Mouse (Mus musculus) forebrain, embryonic 13.5 days (tissue): ENCODE results near the gene Tapt1. TPM values are rescaled to one million over a fixed set of nuclear protein-coding genes. Genes with fewer than 3 reads are reported as not detected.

ENCODE experiments used
- ATAC-seq: fragments of 200-750 bp; cut with Nextera tagmentation; 2 replicates; pipeline ENCODE4 v1.8.0; 2017
- H3K27ac ChIP-seq: fragments of 300-500 bp; sonication (generic); 2 replicates; pipeline ENCODE4 v1.5.1; 2015; ENCODE audit warnings: inconsistent platforms, mild to moderate bottlenecking, moderate library complexity
- H3K27me3 ChIP-seq: fragments of 300-500 bp; sonication (generic); 2 replicates; pipeline ENCODE4 v1.6.1; 2015; ENCODE audit warnings: mild to moderate bottlenecking, inconsistent platforms
- H3K36me3 ChIP-seq: fragments of 300-500 bp; sonication (generic); 2 replicates; pipeline ENCODE4 v1.6.1; 2015; ENCODE audit warnings: mild to moderate bottlenecking, inconsistent platforms; ENCODE audit not compliant: poor library complexity, severe bottlenecking
- H3K4me1 ChIP-seq: fragments of 300-500 bp; sonication (generic); 2 replicates; pipeline ENCODE4 v1.6.1; 2015; ENCODE audit warnings: inconsistent platforms
- H3K4me2 ChIP-seq: fragments of 300-500 bp; sonication (generic); 2 replicates; pipeline ENCODE4 v1.6.1; 2015; ENCODE audit warnings: inconsistent platforms, mild to moderate bottlenecking, moderate library complexity
- H3K4me3 ChIP-seq: fragments of 300-500 bp; sonication (generic); 2 replicates; pipeline ENCODE4 v1.5.1; 2015; ENCODE audit warnings: mild to moderate bottlenecking, inconsistent platforms
- H3K9ac ChIP-seq: fragments of 300-500 bp; sonication (generic); 2 replicates; pipeline ENCODE4 v1.6.1; 2015; ENCODE audit warnings: mild to moderate bottlenecking, inconsistent platforms
- H3K9me3 ChIP-seq: fragments of 300-500 bp; sonication (generic); replicated peaks from 2 replicates; pipeline ENCODE4 v1.6.1; 2016; ENCODE audit warnings: inconsistent platforms
- WGBS: fragments of 180-500 bp; shearing (Covaris S2); methylation state at CpG from one replicate; pipeline ENCODE4 v1.1.7; 2015; 5-methylcytosine and 5-hydroxymethylcytosine counted together
- polyA plus RNA-seq: library from polyadenylated mRNA; unstranded; fragments of >200 nt; fragmentation: Nextera tagmentation; extraction: Ambion mirVana; gene quantifications from 2 replicates; pipeline ENCODE4 v1.2.1, GENCODE M21; 2015

The Tapt1 gene
- polyA plus RNA-seq, 1 experiment from 2014 or later = 23.8 TPM

DNA sequence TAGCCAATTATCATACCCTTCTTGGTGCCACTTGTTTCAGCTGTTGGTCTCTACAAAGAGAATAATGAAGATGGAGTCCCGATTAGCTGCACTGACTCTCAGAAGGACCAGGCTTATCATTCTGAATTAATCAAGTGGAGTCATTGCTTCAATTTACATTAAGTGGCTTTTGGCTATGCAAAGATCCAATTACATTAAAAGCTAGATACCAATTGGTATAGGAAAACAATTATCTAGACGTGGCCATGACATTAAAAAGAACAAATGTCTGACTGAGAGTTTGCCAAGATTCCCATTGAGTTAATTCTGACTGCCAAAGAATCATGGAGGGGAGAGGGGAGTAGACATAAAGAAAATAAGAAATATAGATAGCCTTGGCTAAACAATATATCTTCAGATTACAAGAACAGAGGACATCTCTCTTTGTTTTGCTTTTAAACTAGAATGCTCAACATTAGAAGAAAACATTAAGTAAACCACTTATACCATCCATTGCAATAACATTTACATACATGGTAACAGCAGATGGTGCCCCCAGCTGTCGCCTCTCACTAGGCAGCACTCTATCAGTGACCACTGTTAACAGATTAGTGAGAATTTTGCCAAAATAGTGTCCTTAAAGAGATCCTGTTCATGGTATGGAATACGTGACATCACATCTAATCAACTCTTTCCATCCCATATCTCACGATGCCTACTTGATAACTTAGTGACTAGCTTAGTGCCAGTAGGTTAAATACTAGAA is 24.0 kb upstream of the Tapt1 start:
- H3K9me3 ChIP-seq = no peaks in the 10 kb centered on the region
- H3K4me1 ChIP-seq = peaks cover 4% of the 10 kb centered on the region; the same call in 1 of the 2 replicates
- H3K4me2 ChIP-seq = no peak overlapping the region
- peak; percentile 79; the same call in 1 of the 2 replicates for ATAC-seq
- no peaks in the 10 kb centered on the region for H3K27me3 ChIP-seq
- peak overlapping the region; percentile 12; the same call in 1 of the 2 replicates for H3K27ac ChIP-seq
- WGBS = 59% methylated on average over 5 of the region's 5 CpGs
- H3K9ac ChIP-seq = no peak overlapping the region
- no peaks in the 10 kb centered on the region for H3K36me3 ChIP-seq
- no peak overlapping the region for H3K4me3 ChIP-seq

DNA sequence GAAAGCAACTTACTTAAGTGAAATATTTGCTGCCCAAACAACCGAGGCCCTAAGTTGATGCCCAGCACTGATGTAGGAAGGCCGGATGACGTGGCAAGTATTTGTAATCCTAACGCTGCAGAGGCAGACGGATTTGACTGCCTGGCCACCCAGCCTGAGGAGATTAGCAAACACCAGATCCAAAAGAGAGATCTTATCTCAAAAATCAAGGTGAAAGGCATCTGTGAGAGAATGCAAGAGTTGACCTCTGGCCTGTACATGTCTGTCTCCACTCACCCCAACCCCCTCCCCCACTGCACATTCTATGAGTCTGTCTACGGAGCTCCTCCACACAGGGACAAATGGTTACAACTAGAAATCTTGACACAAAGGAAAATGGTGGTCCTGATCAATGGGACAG is 22.9 kb upstream of the Tapt1 start:
- H3K36me3 ChIP-seq = no peaks in the 10 kb centered on the region
- WGBS = 83% methylated on average over 6 of the region's 6 CpGs
- H3K27me3 ChIP-seq = no peaks in the 10 kb centered on the region
- H3K4me1 ChIP-seq = peaks cover 9% of the 10 kb centered on the region; the same call in 1 of the 2 replicates
- no peak overlapping the region for H3K4me2 ChIP-seq
- H3K9me3 ChIP-seq = no peaks in the 10 kb centered on the region
- H3K4me3 ChIP-seq = no peak overlapping the region
- no peak overlapping the region for H3K9ac ChIP-seq
- no peak overlapping the region for H3K27ac ChIP-seq
- no peak for ATAC-seq

GRCm38 (mm10) chr5:44246493-44247217 is 20.2 kb upstream of the Tapt1 start:
- Histone ChIP-seq H3K36me3 (no peaks in the 10 kb centered on the region), H3K4me3 (no peak overlapping the region), H3K9ac (no peak overlapping the region), H3K27ac (no peak overlapping the region), H3K9me3 (no peaks in the 10 kb centered on the region), H3K4me2 (no peak overlapping the region), H3K4me1 (peaks cover 11% of the 10 kb centered on the region; the same call in 1 of the 2 replicates), H3K27me3 (no peaks in the 10 kb centered on the region)
- 29% methylated on average over 11 of the region's 11 CpGs for WGBS
- no peak for ATAC-seq

DNA sequence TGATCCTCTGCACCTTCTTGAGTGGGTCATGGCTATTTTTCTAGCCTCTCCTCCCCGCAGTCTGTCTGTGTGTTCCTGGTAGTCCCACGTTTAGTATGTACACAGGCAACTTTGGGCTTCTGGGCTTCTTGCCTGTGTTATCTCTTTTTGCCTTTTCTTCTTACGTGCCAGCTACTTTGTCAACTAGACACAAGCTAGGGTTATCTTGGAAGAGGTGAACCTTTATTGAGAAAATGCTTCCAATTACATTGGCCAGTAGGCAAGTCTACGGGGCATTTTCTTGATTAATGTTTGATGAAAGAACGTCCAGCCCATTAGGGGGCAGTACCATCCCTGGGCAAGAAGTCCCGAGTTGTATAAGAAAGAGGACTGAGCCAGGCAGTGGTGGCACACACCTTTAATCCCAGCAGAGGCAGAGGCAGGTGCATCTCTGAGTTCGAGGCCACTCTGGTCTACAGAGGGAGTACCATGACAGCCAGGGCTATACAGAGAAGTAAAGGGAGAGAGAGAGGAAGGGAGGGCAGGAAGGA is 18.5 kb upstream of the Tapt1 start:
- Histone ChIP-seq H3K36me3 (no peaks in the 10 kb centered on the region), H3K4me1 (peaks cover 9% of the 10 kb centered on the region; the same call in 1 of the 2 replicates), H3K9me3 (no peaks in the 10 kb centered on the region), H3K27ac (no peak overlapping the region), H3K9ac (no peak overlapping the region), H3K4me3 (no peak overlapping the region), H3K4me2 (no peak overlapping the region), H3K27me3 (no peaks in the 10 kb centered on the region)
- 73% methylated on average over 7 of the region's 7 CpGs for WGBS
- ATAC-seq = no peak

GRCm38 (mm10) chr5:44242828-44243227 is 16.4 kb upstream of the Tapt1 start:
- 90% methylated on average over 4 of the region's 4 CpGs for WGBS
- no peaks in the 10 kb centered on the region for H3K9me3 ChIP-seq
- no peaks in the 10 kb centered on the region for H3K27me3 ChIP-seq
- no peak overlapping the region for H3K4me2 ChIP-seq
- no peak overlapping the region for H3K9ac ChIP-seq
- no peaks in the 10 kb centered on the region for H3K36me3 ChIP-seq
- H3K4me3 ChIP-seq = no peak overlapping the region
- peaks cover 6% of the 10 kb centered on the region; the same call in 1 of the 2 replicates for H3K4me1 ChIP-seq
- H3K27ac ChIP-seq = no peak overlapping the region
- no peak for ATAC-seq

- no peak for ATAC-seq
- H3K4me1 ChIP-seq = peaks cover 6% of the 10 kb centered on the region; the same call in 1 of the 2 replicates
- no peak overlapping the region for H3K9ac ChIP-seq
- H3K27ac ChIP-seq = no peak overlapping the region
- 95% methylated on average over 1 of the region's 1 CpGs for WGBS
- no peak overlapping the region for H3K4me2 ChIP-seq
- H3K9me3 ChIP-seq = no peaks in the 10 kb centered on the region
- no peak overlapping the region for H3K4me3 ChIP-seq
- no peaks in the 10 kb centered on the region for H3K27me3 ChIP-seq
- no peaks in the 10 kb centered on the region for H3K36me3 ChIP-seq
Measured at GRCm38 (mm10) chr5:44241726-44242125, 15.3 kb upstream of the Tapt1 start.

GRCm38 (mm10) chr5:44239187-44240136 is 13.0 kb upstream of the Tapt1 start:
- Histone ChIP-seq H3K4me3 (no peak overlapping the region), H3K4me1 (peaks cover 4% of the 10 kb centered on the region), H3K27me3 (no peaks in the 10 kb centered on the region), H3K27ac (no peak overlapping the region), H3K9ac (no peak overlapping the region), H3K9me3 (no peaks in the 10 kb centered on the region), H3K36me3 (no peaks in the 10 kb centered on the region), H3K4me2 (no peak overlapping the region)
- ATAC-seq = no peak
- 69% methylated on average over 7 of the region's 7 CpGs for whole genome bisulfite sequencing

- Histone ChIP-seq H3K27me3 (no peaks in the 10 kb centered on the region), H3K9ac (no peak overlapping the region), H3K27ac (no peak overlapping the region), H3K36me3 (no peaks in the 10 kb centered on the region), H3K9me3 (no peaks in the 10 kb centered on the region), H3K4me1 (peaks cover 10% of the 10 kb centered on the region), H3K4me2 (no peak overlapping the region), H3K4me3 (no peak overlapping the region)
- WGBS = 92% methylated on average over 7 of the region's 7 CpGs
- ATAC-seq = no peak
Measured at GRCm38 (mm10) chr5:44238201-44238600, 11.8 kb upstream of the Tapt1 start.

DNA sequence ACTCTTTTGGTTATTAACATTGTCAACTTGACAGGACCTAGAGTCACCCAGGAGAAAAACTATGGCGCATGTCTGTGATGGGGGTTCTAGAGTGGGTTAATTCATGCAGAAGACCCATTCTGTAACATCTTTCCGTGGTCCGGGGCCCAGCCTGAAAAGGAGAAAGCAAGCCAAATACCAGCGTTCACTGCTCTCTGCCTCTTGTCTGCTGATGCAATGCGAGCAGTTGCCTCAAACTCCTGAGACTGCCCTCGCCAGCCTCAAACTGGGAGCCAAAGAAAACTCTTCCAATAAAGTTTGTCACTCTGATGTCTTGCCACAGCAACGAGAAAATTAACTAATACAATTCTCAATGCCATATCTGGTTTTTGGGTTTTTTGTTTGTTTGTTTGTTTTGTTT is 8.2 kb upstream of the Tapt1 start:
- ATAC-seq = no peak

DNA sequence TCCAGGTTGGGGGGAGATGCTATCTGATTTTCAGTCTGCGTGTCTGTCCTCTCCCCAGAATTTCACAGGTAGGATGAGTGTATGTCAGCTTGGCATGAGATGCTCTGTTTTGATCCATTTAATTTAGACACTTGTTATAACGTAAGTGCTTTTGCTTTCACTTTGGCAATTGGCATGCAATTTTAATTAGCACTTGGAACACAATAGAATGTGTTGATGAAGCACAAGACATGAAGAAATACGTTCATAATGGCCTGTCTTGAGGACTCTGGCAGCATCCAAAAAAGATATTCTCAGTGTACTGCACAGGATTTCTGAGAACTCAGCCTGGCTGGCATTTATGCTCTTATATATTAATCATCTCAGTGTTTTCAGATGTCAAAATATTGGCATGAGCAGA is 7.5 kb upstream of the Tapt1 start:
- Histone ChIP-seq H3K4me1 (peaks cover 10% of the 10 kb centered on the region), H3K27me3 (no peaks in the 10 kb centered on the region), H3K4me2 (no peak overlapping the region), H3K9me3 (no peaks in the 10 kb centered on the region), H3K27ac (no peak overlapping the region), H3K36me3 (no peaks in the 10 kb centered on the region), H3K9ac (no peak overlapping the region), H3K4me3 (no peak overlapping the region)
- peak; percentile 53; the same call in 1 of the 2 replicates for ATAC-seq
- WGBS = 47% methylated on average over 3 of the region's 3 CpGs

More for the DNA sequence above, 8.2 kb upstream of the Tapt1 start:
- H3K4me1 ChIP-seq = peaks cover 10% of the 10 kb centered on the region
- no peaks in the 10 kb centered on the region for H3K36me3 ChIP-seq
- no peak overlapping the region for H3K4me2 ChIP-seq
- no peaks in the 10 kb centered on the region for H3K9me3 ChIP-seq
- no peak overlapping the region for H3K27ac ChIP-seq
- WGBS = 80% methylated on average over 7 of the region's 7 CpGs
- no peak overlapping the region for H3K9ac ChIP-seq
- H3K27me3 ChIP-seq = no peaks in the 10 kb centered on the region
- H3K4me3 ChIP-seq = no peak overlapping the region

DNA sequence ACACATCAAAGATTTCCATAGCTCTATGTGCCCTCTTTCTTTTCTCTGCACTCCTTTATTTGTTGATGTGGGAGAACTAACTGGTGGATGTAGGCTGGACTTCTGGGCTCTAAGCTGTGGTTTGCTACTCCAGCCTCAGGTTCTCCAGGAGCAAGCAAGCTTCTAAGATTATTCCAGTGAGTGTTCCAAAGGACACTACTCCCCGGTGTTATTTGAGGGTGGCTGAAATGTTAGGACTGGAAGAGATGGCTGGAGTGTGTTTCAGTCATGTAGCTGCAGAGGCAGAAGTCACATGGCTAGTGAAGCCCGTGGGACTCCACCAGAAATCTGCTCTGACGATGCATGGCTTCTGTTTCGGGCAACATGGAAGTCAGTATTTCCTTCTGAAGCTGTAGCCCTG is 2.3 kb upstream of the Tapt1 start:
- no peak for ATAC-seq
- H3K9ac ChIP-seq = no peak overlapping the region
- 91% methylated on average over 4 of the region's 4 CpGs for WGBS

More for the DNA sequence above, 2.3 kb upstream of the Tapt1 start:
- Histone ChIP-seq H3K4me1 (peaks cover 27% of the 10 kb centered on the region), H3K27ac (no peak overlapping the region), H3K9me3 (no peaks in the 10 kb centered on the region), H3K36me3 (no peaks in the 10 kb centered on the region), H3K27me3 (no peaks in the 10 kb centered on the region), H3K4me2 (no peak overlapping the region), H3K4me3 (no peak overlapping the region)
